In the genomic region with DNA sequence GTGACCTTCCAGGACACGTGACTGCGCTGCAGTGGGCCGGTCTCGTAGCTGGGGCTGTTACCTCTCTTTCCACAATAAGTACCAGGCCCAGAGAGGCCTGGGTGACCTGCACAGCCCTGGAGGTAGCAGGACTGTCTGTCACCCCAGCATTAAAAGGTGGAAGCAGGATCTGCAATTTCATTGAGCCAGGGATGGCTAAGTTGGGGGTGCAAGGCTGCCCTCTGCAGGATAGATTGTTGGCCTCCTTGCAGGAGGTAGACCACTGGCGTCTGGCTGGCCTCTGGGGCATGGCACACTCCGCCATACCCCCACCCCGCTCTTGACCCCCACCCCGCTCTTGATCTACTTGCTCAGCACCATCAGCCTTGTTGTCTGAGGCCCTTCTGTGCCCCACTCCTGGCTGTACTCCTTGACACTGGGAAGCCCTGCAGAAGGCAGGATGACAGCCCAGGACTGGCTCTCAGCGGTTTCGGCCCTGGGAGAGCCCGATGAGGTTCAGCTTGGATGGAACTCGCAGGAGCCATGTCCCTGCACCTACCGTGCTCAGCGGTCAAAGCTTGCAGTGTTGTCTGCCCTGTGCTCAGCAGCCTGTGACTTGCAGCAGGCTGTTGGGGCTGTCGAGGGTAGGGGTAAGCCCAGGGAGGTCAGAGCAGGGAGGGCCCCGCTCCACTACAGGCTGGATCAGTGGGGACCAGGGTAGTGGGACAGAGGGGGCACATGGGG, we compare ENCODE assay signal across 9 mouse cellular contexts. TPM values are rescaled to one million over a fixed set of nuclear protein-coding genes. Genes with fewer than 3 reads are reported as not detected.
DNase-seq lines count a peak whose midpoint lies in the region; ATAC-seq and TF ChIP-seq lines count a peak whose summit lies in the region.
"Had no signal": no experiment of that assay in that cellular context is flagged by ENCODE, and none has a peak within 500 bp of the region (broad histone marks: within the 10 kb centered on the region; RNA-seq: fewer than 3 reads in every experiment).

No protein-coding gene starts in this region.

- in situ Hi-C loops in ES-E14 (cut with MboI; ENCODE audit: low sequenced_read_pairs in 2 of 2, unreplicated experiment in 2 of 2), result no loop called here

- peak overlapping the region; percentile 21 for H3K9ac ChIP-seq in ES-E14 (ENCODE audit: insufficient read depth, low read depth, low read length, poor library complexity, severe bottlenecking)
- H3K9ac ChIP-seq in forebrain, postnatal 0 days, result no peak overlapping the region; the same call in 1 of the 2 replicates
- peak overlapping the region; percentile 47 for H3K9ac ChIP-seq in limb, embryonic 11.5 days (ENCODE audit: low read length)
- 0 out of 2 replicates have a peak overlapping the region, but pooled peaks have one; percentile 14 for H3K9ac ChIP-seq in neural tube, embryonic 15.5 days (replicated peaks)

- WGBS in forebrain, postnatal 0 days, result 47% methylated on average over 16 of the region's 16 CpGs
- WGBS in limb, embryonic 11.5 days, result 48% methylated on average over 16 of the region's 16 CpGs
- 47% methylated on average over 16 of the region's 16 CpGs for WGBS in neural tube, embryonic 15.5 days

- no peaks in the 10 kb centered on the region for H3K27me3 ChIP-seq in forebrain, postnatal 0 days (ENCODE audit: insufficient read depth, low read length)
- H3K27me3 ChIP-seq in limb, embryonic 11.5 days (ENCODE audit: control insufficient read depth, insufficient read depth, low read length), result no peaks in the 10 kb centered on the region
- H3K27me3 ChIP-seq in neural tube, embryonic 15.5 days (replicated peaks), result no peaks in the 10 kb centered on the region

- no peak for DNase-seq in gastrocnemius, adult 2 months
- DNase-seq in gastrocnemius, postnatal 25 days, result no peak
- DNase-seq in ES-E14 (ENCODE audit: low read depth, low spot score) (no peak), adipocyte (ENCODE audit: low spot score) (no peak)
- DNase-seq in forebrain, postnatal 0 days, result peak; percentile 33
- peak; percentile 52 for DNase-seq in limb, embryonic 11.5 days (ENCODE audit: low spot score)

- TF ChIP-seq CTCF in gastrocnemius, adult 2 months (IDR thresholded peaks at IDR 0.05), result peak; percentile 51
- peak; percentile 61 for TF ChIP-seq CTCF in forebrain, postnatal 0 days (IDR thresholded peaks at IDR 0.05; ENCODE audit: low read depth)

- ATAC-seq in forebrain, postnatal 0 days, result no peak
- ATAC-seq in limb, embryonic 11.5 days (ENCODE audit: insufficient number of reproducible peaks, low FRiP score, low TSS enrichment, low read depth), result no peak
- ATAC-seq in neural tube, embryonic 15.5 days (ENCODE audit: low FRiP score), result no peak
- no peak for ATAC-seq in erythroid progenitor cell, adult 5-6 weeks (replicated peaks; ENCODE audit: low FRiP score, poor library complexity, severe bottlenecking)

- no peak overlapping the region for H3K4me2 ChIP-seq in forebrain, postnatal 0 days (ENCODE audit: low read depth)
- peak overlapping the region; percentile 13; the same call in 1 of the 2 replicates for H3K4me2 ChIP-seq in limb, embryonic 11.5 days (ENCODE audit: low read depth, severe bottlenecking)
- H3K4me2 ChIP-seq in neural tube, embryonic 15.5 days, result peak overlapping the region; percentile 38

- peaks cover 0 to 15% of the 10 kb centered on the region in 2 experiments; a peak in 2 of 4 replicates for H3K4me1 ChIP-seq in ES-E14 (ENCODE audit: control insufficient read depth in 2 of 2, insufficient read depth in 2 of 2, low read length in 2 of 2, poor library complexity in 1 of 2)
- 0 out of 2 replicates have a peak, but pooled peaks cover under 1% of the 10 kb centered on the region for H3K4me1 ChIP-seq in forebrain, postnatal 0 days (ENCODE audit: insufficient read depth)
- H3K4me1 ChIP-seq in limb, embryonic 11.5 days (ENCODE audit: control insufficient read depth, insufficient read depth, low read length), result peaks cover 24% of the 10 kb centered on the region
- H3K4me1 ChIP-seq in neural tube, embryonic 15.5 days, result peaks cover 24% of the 10 kb centered on the region

- intact Hi-C loops in gastrocnemius, adult 2 months (cut with DNase I), result no loop called here

- peaks cover 38% of the 10 kb centered on the region for H3K36me3 ChIP-seq in ES-E14 (ENCODE audit: control insufficient read depth, insufficient read depth, low read length, poor library complexity, severe bottlenecking)
- peaks cover 74% of the 10 kb centered on the region for H3K36me3 ChIP-seq in forebrain, postnatal 0 days (ENCODE audit: insufficient read depth)
- peaks cover 18% of the 10 kb centered on the region for H3K36me3 ChIP-seq in limb, embryonic 11.5 days (ENCODE audit: control insufficient read depth, insufficient read depth, low read length)
- H3K36me3 ChIP-seq in neural tube, embryonic 15.5 days, result peaks cover 64% of the 10 kb centered on the region

- no peak overlapping the region; the same call in 1 of the 2 replicates for H3K4me3 ChIP-seq in gastrocnemius, adult 2 months
- peak overlapping the region; percentile 35 to 60; a peak in 3 of 4 replicates for H3K4me3 ChIP-seq in ES-E14 (ENCODE audit: insufficient read depth in 1 of 2, low read depth in 1 of 2, low read length in 2 of 2, poor library complexity in 1 of 2, severe bottlenecking in 1 of 2)
- H3K4me3 ChIP-seq in forebrain, postnatal 0 days (ENCODE audit: low read depth, low read length), result no peak overlapping the region
- peak overlapping the region; percentile 10; the same call in 1 of the 2 replicates for H3K4me3 ChIP-seq in limb, embryonic 11.5 days (ENCODE audit: low read depth, low read length)
- no peak overlapping the region for H3K4me3 ChIP-seq in neural tube, embryonic 15.5 days (replicated peaks)

- no peak overlapping the region for H3K27ac ChIP-seq in gastrocnemius, adult 2 months
- H3K27ac ChIP-seq in ES-E14 (ENCODE audit: insufficient read depth, low read depth, low read length, poor library complexity, severe bottlenecking), result peak overlapping the region; percentile 6; the same call in 1 of the 2 replicates
- H3K27ac ChIP-seq in forebrain, postnatal 0 days (ENCODE audit: low read depth, low read length), result no peak overlapping the region
- no peak overlapping the region for H3K27ac ChIP-seq in limb, embryonic 11.5 days (replicated peaks; ENCODE audit: low read depth, low read length)
- no peak overlapping the region for H3K27ac ChIP-seq in neural tube, embryonic 15.5 days (replicated peaks)
- H3K27ac ChIP-seq: macrophage had no signal

- no peaks in the 10 kb centered on the region for H3K9me3 ChIP-seq in ES-E14 (ENCODE audit: control insufficient read depth, insufficient read depth, low read depth, low read length)
- H3K9me3 ChIP-seq in forebrain, postnatal 0 days (ENCODE audit: low read length), result no peaks in the 10 kb centered on the region
- H3K9me3 ChIP-seq in limb, embryonic 11.5 days (ENCODE audit: control insufficient read depth, low read length), result no peaks in the 10 kb centered on the region
- H3K9me3 ChIP-seq in neural tube, embryonic 15.5 days (replicated peaks), result no peaks in the 10 kb centered on the region

RNA-seq across cellular contexts. Expression of a gene that starts 4.4 kb away (rescaled TPM):
- total RNA-seq in gastrocnemius, adult 2 months (2021), result 10 to 100 TPM in 1 of 2 experiments, 1 to 10 TPM in 1; 8.5 to 11.5 TPM
- 1 to 10 TPM; 7.9 to 8.3 TPM for total RNA-seq in gastrocnemius, postnatal 25 days (2021)
- total RNA-seq in ES-E14 (2012; rRNA removed), result 53.1 and 54.9 TPM in 2 replicates
- total RNA-seq in forebrain, postnatal 0 days (2014; rRNA removed), result 24.2 and 43.4 TPM in 2 replicates
- 19.9 and 24.2 TPM in 2 replicates for polyA plus RNA-seq in forebrain, postnatal 0 days (2015; fragmentation: Nextera tagmentation; extraction: Ambion mirVana)
- polyA plus RNA-seq in limb, embryonic 11.5 days (2014; fragmentation: Nextera tagmentation; extraction: Ambion mirVana), result 35.9 and 40.0 TPM in 2 replicates
- 27.8 and 34.0 TPM in 2 replicates for polyA plus RNA-seq in neural tube, embryonic 15.5 days (2015; fragmentation: Nextera tagmentation; extraction: Ambion mirVana)
- total RNA-seq in erythroid progenitor cell, adult 5-6 weeks (2015; ENCODE audit: low replicate concordance), result 8.3 and 10.5 TPM in 2 replicates
- 24.7 and 47.1 TPM in 2 replicates for total RNA-seq in erythroid progenitor cell, adult 5-6 weeks (2017; ENCODE audit: low replicate concordance)

RNA-seq across cellular contexts. Expression of a gene that starts 12.0 kb away (rescaled TPM):
- under 1 TPM; 0.43 to 0.75 TPM for total RNA-seq in gastrocnemius, adult 2 months (2021)
- total RNA-seq in gastrocnemius, postnatal 25 days (2021), result under 1 TPM; 0.83 to 1.00 TPM
- total RNA-seq in ES-E14 (2012; rRNA removed), result 2.3 and 4.5 TPM in 2 replicates
- total RNA-seq in forebrain, postnatal 0 days (2014; rRNA removed), result 2.4 and 3.9 TPM in 2 replicates
- polyA plus RNA-seq in forebrain, postnatal 0 days (2015; fragmentation: Nextera tagmentation; extraction: Ambion mirVana), result 3.3 and 3.4 TPM in 2 replicates
- polyA plus RNA-seq in limb, embryonic 11.5 days (2014; fragmentation: Nextera tagmentation; extraction: Ambion mirVana), result 1.7 and 1.8 TPM in 2 replicates
- polyA plus RNA-seq in neural tube, embryonic 15.5 days (2015; fragmentation: Nextera tagmentation; extraction: Ambion mirVana), result 5.5 and 11.4 TPM in 2 replicates
- total RNA-seq in erythroid progenitor cell, adult 5-6 weeks (2015; ENCODE audit: low replicate concordance), result not detected in 2 replicates
- 0.90 TPM in 1 of 2 replicates, not detected in the other for total RNA-seq in erythroid progenitor cell, adult 5-6 weeks (2017; ENCODE audit: low replicate concordance)
- polyA plus RNA-seq: macrophage had no signal

RNA-seq across cellular contexts. Expression of a gene that starts 23.7 kb away (rescaled TPM):
- 10 to 100 TPM; 20.7 to 25.0 TPM for total RNA-seq in gastrocnemius, adult 2 months (2021)
- total RNA-seq in gastrocnemius, postnatal 25 days (2021), result 10 to 100 TPM; 20.3 to 20.6 TPM
- 27.3 and 34.6 TPM in 2 replicates for total RNA-seq in ES-E14 (2012; rRNA removed)
- 189 and 229 TPM in 2 replicates for total RNA-seq in forebrain, postnatal 0 days (2014; rRNA removed)
- polyA plus RNA-seq in forebrain, postnatal 0 days (2015; fragmentation: Nextera tagmentation; extraction: Ambion mirVana), result 110 and 130 TPM in 2 replicates
- polyA plus RNA-seq in limb, embryonic 11.5 days (2014; fragmentation: Nextera tagmentation; extraction: Ambion mirVana), result 49.0 and 60.6 TPM in 2 replicates
- 116 and 124 TPM in 2 replicates for polyA plus RNA-seq in neural tube, embryonic 15.5 days (2015; fragmentation: Nextera tagmentation; extraction: Ambion mirVana)
- 13.0 and 15.1 TPM in 2 replicates for total RNA-seq in erythroid progenitor cell, adult 5-6 weeks (2015; ENCODE audit: low replicate concordance)
- total RNA-seq in erythroid progenitor cell, adult 5-6 weeks (2017; ENCODE audit: low replicate concordance), result 9.9 and 14.7 TPM in 2 replicates

RNA-seq across cellular contexts. Expression of a gene that starts 25.1 kb away (rescaled TPM):
- total RNA-seq in gastrocnemius, adult 2 months (2021), result not detected
- total RNA-seq in gastrocnemius, postnatal 25 days (2021), result not detected
- total RNA-seq in ES-E14 (2012; rRNA removed), result 5.2 and 15.2 TPM in 2 replicates
- total RNA-seq in forebrain, postnatal 0 days (2014; rRNA removed), result 6.3 and 8.5 TPM in 2 replicates
- polyA plus RNA-seq in forebrain, postnatal 0 days (2015; fragmentation: Nextera tagmentation; extraction: Ambion mirVana), result 5.7 and 6.4 TPM in 2 replicates
- polyA plus RNA-seq in limb, embryonic 11.5 days (2014; fragmentation: Nextera tagmentation; extraction: Ambion mirVana), result 2.0 TPM in 2 replicates
- polyA plus RNA-seq in neural tube, embryonic 15.5 days (2015; fragmentation: Nextera tagmentation; extraction: Ambion mirVana), result 4.1 and 7.9 TPM in 2 replicates
- 3.2 TPM in 1 of 2 replicates, not detected in the other for total RNA-seq in erythroid progenitor cell, adult 5-6 weeks (2015; ENCODE audit: low replicate concordance)
- total RNA-seq in erythroid progenitor cell, adult 5-6 weeks (2017; ENCODE audit: low replicate concordance), result 0.23 TPM in 1 of 2 replicates, not detected in the other

RNA-seq across cellular contexts. Expression of a gene that starts 26.6 kb away (rescaled TPM):
- total RNA-seq in gastrocnemius, adult 2 months (2021), result 1 to 10 TPM in 1 of 2 experiments, under 1 TPM in 1; 0.69 to 1.3 TPM
- 1 to 10 TPM; 1.0 to 1.3 TPM for total RNA-seq in gastrocnemius, postnatal 25 days (2021)
- 0.09 and 0.16 TPM in 2 replicates for total RNA-seq in ES-E14 (2012; rRNA removed)
- total RNA-seq in forebrain, postnatal 0 days (2014; rRNA removed), result 0.15 TPM in 1 of 2 replicates, not detected in the other
- polyA plus RNA-seq in forebrain, postnatal 0 days (2015; fragmentation: Nextera tagmentation; extraction: Ambion mirVana), result not detected in 2 replicates
- polyA plus RNA-seq in limb, embryonic 11.5 days (2014; fragmentation: Nextera tagmentation; extraction: Ambion mirVana), result not detected in 2 replicates
- not detected in 2 replicates for polyA plus RNA-seq in neural tube, embryonic 15.5 days (2015; fragmentation: Nextera tagmentation; extraction: Ambion mirVana)
- total RNA-seq in erythroid progenitor cell, adult 5-6 weeks (2015; ENCODE audit: low replicate concordance), result not detected in 2 replicates
- not detected in 2 replicates for total RNA-seq in erythroid progenitor cell, adult 5-6 weeks (2017; ENCODE audit: low replicate concordance)
- polyA plus RNA-seq: macrophage had no signal

Comparison
In these comparisons a context has a peak if more than half of its experiments do, and no peak if none do; other contexts are left out.
1. DNase-seq: peak in forebrain, postnatal 0 days (single experiment) and limb, embryonic 11.5 days (single experiment); none in gastrocnemius, adult 2 months (single experiment), gastrocnemius, postnatal 25 days (single experiment), ES-E14 (single experiment) and adipocyte (single experiment).
2. H3K4me3 ChIP-seq: peak in ES-E14 (2 of 2) and limb, embryonic 11.5 days (single experiment); none in gastrocnemius, adult 2 months (single experiment), forebrain, postnatal 0 days (single experiment) and neural tube, embryonic 15.5 days (single experiment).